Mouse (Mus musculus) cerebral cortex, adult 2 months (tissue): ENCODE measurements around the gene Capns1.

Experiments
- WGBS: fragments of 180-500 bp; shearing (Covaris S2); methylation state at CpG from one replicate; pipeline ENCODE4 v1.1.7; 2018; 5-methylcytosine and 5-hydroxymethylcytosine counted together

The Capns1 gene

GRCm38 (mm10) chr7:30170283-30170951 is 28.2 kb downstream of the Capns1 start:
- 8% methylated on average over 11 of the region's 11 CpGs for WGBS

GRCm38 (mm10) chr7:30169583-30170282 is 28.9 kb downstream of the Capns1 start, which contains the start of gene Zfp146:
Gene Zfp146 (minus strand): TSS chr7:30169750.
- under 1% methylated on average over 36 of the region's 36 CpGs for WGBS

- WGBS: under 1% methylated on average over 21 of the region's 21 CpGs
These were observed 29.6 kb downstream of the Capns1 start for GRCm38 (mm10) chr7:30168914-30169582.

- WGBS: 69% methylated on average over 2 of the region's 2 CpGs
These were observed 33.9 kb downstream of the Capns1 start for GRCm38 (mm10) chr7:30164745-30165144.

GRCm38 (mm10) chr7:30163113-30163512 is 35.5 kb downstream of the Capns1 start:
- 64% methylated on average over 5 of the region's 5 CpGs for whole genome bisulfite sequencing

GRCm38 (mm10) chr7:30155507-30155906 is 43.1 kb downstream of the Capns1 start:
- WGBS: 66% methylated on average over 3 of the region's 3 CpGs

GRCm38 (mm10) chr7:30154040-30154439 is 44.6 kb downstream of the Capns1 start:
- 86% methylated on average over 1 of the region's 1 CpGs for WGBS

- 94% methylated on average over 5 of the region's 5 CpGs for WGBS
These were observed 51.6 kb downstream of the Capns1 start for GRCm38 (mm10) chr7:30147011-30147410.

GRCm38 (mm10) chr7:30143555-30144209 is 54.9 kb downstream of the Capns1 start:
- WGBS: 1% methylated on average over 35 of the region's 35 CpGs

GRCm38 (mm10) chr7:30143170-30143554 is 55.4 kb downstream of the Capns1 start:
- 12% methylated on average over 8 of the region's 8 CpGs for WGBS
